Mouse (Mus musculus): Measurements from ENCODE around the gene Nf1. TPM values are rescaled to one million over a fixed set of nuclear protein-coding genes. Genes with fewer than 3 reads are reported as not detected.

Nf1 gene
- polyA plus RNA-seq, 1 experiment from 2014 or later = 6.1 TPM

DNA sequence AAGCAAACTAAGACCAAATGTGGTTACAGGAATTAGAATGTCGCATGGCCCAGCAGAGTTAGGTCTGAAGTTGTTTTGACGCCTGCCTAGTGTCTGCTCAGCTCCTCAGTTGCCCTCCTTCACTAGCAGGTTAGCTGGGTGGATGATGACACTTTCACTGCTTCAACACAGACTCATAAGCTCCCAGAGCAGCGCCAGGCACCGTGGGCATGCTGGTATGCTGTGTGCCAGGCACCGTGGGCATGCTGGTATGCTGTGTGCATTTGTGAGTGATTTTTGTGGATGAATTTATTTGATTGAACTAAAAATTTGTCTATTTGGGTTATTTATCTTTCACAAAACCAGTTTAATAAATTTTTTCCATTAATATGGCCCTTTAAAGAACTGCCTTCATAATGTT is 83.0 kb downstream of the Nf1 start:
- peaks cover 15% of the 10 kb centered on the region; the same call in 1 of the 2 replicates for H3K36me3 ChIP-seq
- H3K4me2 ChIP-seq = no peak overlapping the region
- H3K27ac ChIP-seq (replicated peaks) = no peak overlapping the region
- no peak for ATAC-seq (ENCODE audit: low read depth)
- H3K4me1 ChIP-seq (replicated peaks) = 0 out of 2 replicates have a peak, but pooled peaks cover 3% of the 10 kb centered on the region
- 93% methylated on average over 5 of the region's 5 CpGs for WGBS
- no peaks in the 10 kb centered on the region for H3K9me3 ChIP-seq
- no peaks in the 10 kb centered on the region for H3K27me3 ChIP-seq
- H3K9ac ChIP-seq = no peak overlapping the region
- H3K4me3 ChIP-seq = no peak overlapping the region

GRCm38 (mm10) chr11:79426571-79426970 is 87.1 kb downstream of the Nf1 start:
- Histone ChIP-seq H3K4me3 (no peak overlapping the region), H3K4me2 (no peak overlapping the region), H3K9me3 (no peaks in the 10 kb centered on the region), H3K27ac (replicated peaks) (no peak overlapping the region), H3K27me3 (no peaks in the 10 kb centered on the region), H3K4me1 (replicated peaks) (0 out of 2 replicates have a peak, but pooled peaks cover 4% of the 10 kb centered on the region), H3K36me3 (peaks cover 17% of the 10 kb centered on the region), H3K9ac (no peak overlapping the region)
- no peak for ATAC-seq (ENCODE audit: low read depth)
- 59% methylated on average over 4 of the region's 4 CpGs for WGBS

DNA sequence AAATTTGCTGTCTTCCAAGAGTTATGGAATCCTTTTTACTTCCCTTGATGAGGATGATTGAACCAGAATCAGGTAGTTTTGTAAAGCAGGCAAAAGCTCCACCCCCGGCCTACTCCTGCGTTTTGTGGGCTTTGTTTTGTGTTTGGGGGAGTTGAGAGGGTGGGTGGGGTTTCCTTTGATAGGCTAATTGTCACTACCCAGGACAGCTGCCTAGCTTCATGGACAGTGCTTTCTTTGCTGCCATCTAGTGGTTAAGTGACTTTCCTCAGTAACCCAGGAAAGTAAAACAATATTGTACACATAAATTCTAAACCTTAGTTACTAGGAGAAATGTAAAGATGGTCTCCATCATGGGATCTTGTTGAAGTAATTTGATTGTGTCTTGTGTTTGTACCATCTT is 88.1 kb downstream of the Nf1 start:
- WGBS = 3% methylated on average over 2 of the region's 2 CpGs
- no peak for ATAC-seq (ENCODE audit: low read depth)

DNA sequence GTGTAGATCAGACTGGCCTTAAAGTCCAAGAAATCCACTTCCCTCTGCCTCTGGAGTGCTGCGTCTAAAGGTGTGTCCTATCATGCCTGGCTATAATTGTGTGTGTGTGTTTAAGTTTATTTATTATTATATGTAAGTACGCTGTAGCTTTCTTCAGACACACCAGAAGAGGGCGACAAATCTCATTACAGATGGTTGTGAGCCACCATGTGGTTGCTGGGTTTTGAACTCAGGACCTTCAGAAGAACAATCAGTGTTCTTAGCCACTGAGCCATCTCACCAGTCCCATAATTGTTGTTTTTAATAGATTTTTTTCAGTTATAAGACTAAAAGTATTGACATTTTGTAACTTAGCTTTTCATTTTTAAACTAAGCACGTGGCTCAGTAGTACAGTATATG is 95.8 kb downstream of the Nf1 start:
- no peak overlapping the region for H3K4me2 ChIP-seq
- no peaks in the 10 kb centered on the region for H3K27me3 ChIP-seq
- peaks cover 30% of the 10 kb centered on the region for H3K36me3 ChIP-seq
- H3K4me1 ChIP-seq (replicated peaks) = no peaks in the 10 kb centered on the region
- H3K4me3 ChIP-seq = no peak overlapping the region
- no peak overlapping the region for H3K27ac ChIP-seq (replicated peaks)
- no peaks in the 10 kb centered on the region for H3K9me3 ChIP-seq
- WGBS = 88% methylated on average over 4 of the region's 4 CpGs
- no peak overlapping the region for H3K9ac ChIP-seq
- ATAC-seq (ENCODE audit: low read depth) = no peak

More for the DNA sequence above, 88.1 kb downstream of the Nf1 start:
- Histone ChIP-seq H3K4me1 (replicated peaks) (0 out of 2 replicates have a peak, but pooled peaks cover 4% of the 10 kb centered on the region), H3K27ac (replicated peaks) (no peak overlapping the region), H3K36me3 (peaks cover 13% of the 10 kb centered on the region), H3K9ac (no peak overlapping the region), H3K27me3 (no peaks in the 10 kb centered on the region), H3K9me3 (no peaks in the 10 kb centered on the region), H3K4me2 (no peak overlapping the region), H3K4me3 (no peak overlapping the region)

- H3K9ac ChIP-seq = no peak overlapping the region
- H3K36me3 ChIP-seq = peaks cover 62% of the 10 kb centered on the region
- no peak for ATAC-seq (ENCODE audit: low read depth)
Measured at GRCm38 (mm10) chr11:79448361-79448760, 108.9 kb downstream of the Nf1 start.

DNA sequence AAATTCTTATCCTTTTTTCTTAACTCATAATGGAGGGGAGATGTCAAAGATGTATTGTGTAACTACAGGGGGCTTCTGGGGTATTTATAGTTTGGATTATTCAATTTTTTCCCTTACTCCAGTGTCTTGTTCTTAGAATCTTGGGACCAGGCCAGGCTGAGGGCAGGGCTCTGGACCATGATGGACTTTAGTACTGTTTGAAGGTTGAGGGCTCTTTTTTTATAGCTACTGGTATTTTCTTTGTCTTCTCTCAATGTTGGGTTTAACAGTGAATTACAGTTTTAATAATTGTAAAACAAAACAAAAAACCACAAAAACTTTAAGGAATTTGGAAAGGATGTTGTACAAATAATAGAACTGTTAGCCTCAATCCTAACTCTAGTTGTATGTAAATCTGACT is 113.5 kb downstream of the Nf1 start:
- no peaks in the 10 kb centered on the region for H3K27me3 ChIP-seq
- H3K4me3 ChIP-seq = no peak overlapping the region
- no peak overlapping the region for H3K9ac ChIP-seq
- no peaks in the 10 kb centered on the region for H3K4me1 ChIP-seq (replicated peaks)
- H3K27ac ChIP-seq (replicated peaks) = no peak overlapping the region
- no peaks in the 10 kb centered on the region for H3K9me3 ChIP-seq
- H3K4me2 ChIP-seq = no peak overlapping the region
- peaks cover 67% of the 10 kb centered on the region for H3K36me3 ChIP-seq
- no peak for ATAC-seq (ENCODE audit: low read depth)

More at GRCm38 (mm10) chr11:79448361-79448760, 108.9 kb downstream of the Nf1 start:
- H3K4me3 ChIP-seq = no peak overlapping the region
- H3K9me3 ChIP-seq = no peaks in the 10 kb centered on the region
- H3K27me3 ChIP-seq = no peaks in the 10 kb centered on the region
- no peaks in the 10 kb centered on the region for H3K4me1 ChIP-seq (replicated peaks)
- no peak overlapping the region for H3K27ac ChIP-seq (replicated peaks)
- H3K4me2 ChIP-seq = no peak overlapping the region

GRCm38 (mm10) chr11:79457928-79458327 is 118.4 kb downstream of the Nf1 start:
- H3K36me3 ChIP-seq = peaks cover 58% of the 10 kb centered on the region
- no peak overlapping the region for H3K4me2 ChIP-seq
- H3K27ac ChIP-seq (replicated peaks) = no peak overlapping the region
- H3K9me3 ChIP-seq = no peaks in the 10 kb centered on the region
- no peak overlapping the region for H3K4me3 ChIP-seq
- no peak overlapping the region for H3K9ac ChIP-seq
- H3K27me3 ChIP-seq = no peaks in the 10 kb centered on the region
- no peak for ATAC-seq (ENCODE audit: low read depth)
- H3K4me1 ChIP-seq (replicated peaks) = no peaks in the 10 kb centered on the region; the same call in 1 of the 2 replicates
- 84% methylated on average over 3 of the region's 3 CpGs for WGBS

GRCm38 (mm10) chr11:79459846-79460245 is 120.4 kb downstream of the Nf1 start:
- Histone ChIP-seq H3K27me3 (no peaks in the 10 kb centered on the region), H3K9me3 (no peaks in the 10 kb centered on the region), H3K4me3 (no peak overlapping the region), H3K36me3 (peaks cover 57% of the 10 kb centered on the region), H3K9ac (no peak overlapping the region), H3K27ac (replicated peaks) (no peak overlapping the region), H3K4me2 (no peak overlapping the region), H3K4me1 (replicated peaks) (no peaks in the 10 kb centered on the region; the same call in 1 of the 2 replicates)
- no peak for ATAC-seq (ENCODE audit: low read depth)
- WGBS = 92% methylated on average over 4 of the region's 4 CpGs

- Histone ChIP-seq H3K4me2 (no peak overlapping the region), H3K4me3 (no peak overlapping the region), H3K9ac (no peak overlapping the region), H3K4me1 (replicated peaks) (no peaks in the 10 kb centered on the region; the same call in 1 of the 2 replicates), H3K36me3 (peaks cover 55% of the 10 kb centered on the region), H3K27me3 (no peaks in the 10 kb centered on the region), H3K27ac (replicated peaks) (no peak overlapping the region), H3K9me3 (no peaks in the 10 kb centered on the region)
- no peak for ATAC-seq (ENCODE audit: low read depth)
- WGBS = 96% methylated on average over 3 of the region's 3 CpGs
Measured at GRCm38 (mm10) chr11:79460756-79461450, 121.4 kb downstream of the Nf1 start.

GRCm38 (mm10) chr11:79468097-79468496 is 128.6 kb downstream of the Nf1 start:
- WGBS = 82% methylated on average over 1 of the region's 1 CpGs
- no peak for ATAC-seq (ENCODE audit: low read depth)
- H3K36me3 ChIP-seq = peaks cover 55% of the 10 kb centered on the region

GRCm38 (mm10) chr11:79483392-79483791 is 143.9 kb downstream of the Nf1 start:
- H3K4me3 ChIP-seq = no peak overlapping the region
- no peak overlapping the region for H3K4me2 ChIP-seq
- no peak overlapping the region for H3K27ac ChIP-seq (replicated peaks)
- H3K9me3 ChIP-seq = no peaks in the 10 kb centered on the region
- H3K36me3 ChIP-seq = peaks cover 36% of the 10 kb centered on the region
- no peaks in the 10 kb centered on the region for H3K27me3 ChIP-seq
- no peak overlapping the region for H3K9ac ChIP-seq
- no peak for ATAC-seq (ENCODE audit: low read depth)
- H3K4me1 ChIP-seq (replicated peaks) = no peaks in the 10 kb centered on the region
- 92% methylated on average over 6 of the region's 6 CpGs for WGBS

More at GRCm38 (mm10) chr11:79468097-79468496, 128.6 kb downstream of the Nf1 start:
- no peaks in the 10 kb centered on the region for H3K9me3 ChIP-seq
- H3K9ac ChIP-seq = no peak overlapping the region
- H3K4me3 ChIP-seq = no peak overlapping the region
- H3K27ac ChIP-seq (replicated peaks) = no peak overlapping the region
- no peaks in the 10 kb centered on the region for H3K27me3 ChIP-seq
- no peak overlapping the region for H3K4me2 ChIP-seq
- H3K4me1 ChIP-seq (replicated peaks) = no peaks in the 10 kb centered on the region

DNA sequence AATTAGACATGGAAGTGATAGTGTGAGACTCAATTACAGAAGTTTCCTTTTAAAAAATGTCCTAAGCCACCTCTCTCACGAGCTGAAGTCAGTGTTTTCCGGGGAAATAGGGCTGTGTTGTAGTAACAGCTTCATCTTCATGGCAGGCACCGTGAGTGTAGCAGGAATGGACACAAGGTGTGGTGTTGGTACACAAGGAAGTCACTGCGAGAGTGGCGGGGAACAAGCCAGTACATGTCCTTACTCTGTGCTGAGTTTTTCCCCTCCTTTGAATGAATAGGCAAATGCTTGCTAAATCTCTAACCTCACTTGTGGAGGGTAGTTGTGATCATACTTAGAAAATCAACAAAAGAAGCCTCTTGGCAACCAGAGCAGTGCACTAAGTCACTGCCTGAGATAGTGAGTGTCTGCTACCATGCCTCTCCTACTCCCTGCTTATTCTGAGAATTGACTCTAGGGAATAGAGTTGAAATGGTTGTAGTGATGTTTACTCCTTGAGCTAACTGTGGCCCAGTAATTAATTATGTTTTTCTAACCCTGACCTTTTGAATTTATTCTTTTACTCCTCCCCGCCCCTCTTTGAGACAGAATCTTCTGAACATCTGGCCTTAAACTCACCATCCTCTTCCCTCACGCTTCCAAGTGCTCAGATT is 144.5 kb downstream of the Nf1 start:
- no peak overlapping the region for H3K4me3 ChIP-seq
- H3K9ac ChIP-seq = no peak overlapping the region
- no peak overlapping the region for H3K27ac ChIP-seq (replicated peaks)
- ATAC-seq (ENCODE audit: low read depth) = no peak
- no peaks in the 10 kb centered on the region for H3K9me3 ChIP-seq
- no peak overlapping the region for H3K4me2 ChIP-seq
- WGBS = 88% methylated on average over 7 of the region's 7 CpGs
- no peaks in the 10 kb centered on the region for H3K27me3 ChIP-seq
- H3K4me1 ChIP-seq (replicated peaks) = no peaks in the 10 kb centered on the region
- H3K36me3 ChIP-seq = peaks cover 31% of the 10 kb centered on the region
